Mouse (Mus musculus): ENCODE data around the gene Polr1c.

DNA sequence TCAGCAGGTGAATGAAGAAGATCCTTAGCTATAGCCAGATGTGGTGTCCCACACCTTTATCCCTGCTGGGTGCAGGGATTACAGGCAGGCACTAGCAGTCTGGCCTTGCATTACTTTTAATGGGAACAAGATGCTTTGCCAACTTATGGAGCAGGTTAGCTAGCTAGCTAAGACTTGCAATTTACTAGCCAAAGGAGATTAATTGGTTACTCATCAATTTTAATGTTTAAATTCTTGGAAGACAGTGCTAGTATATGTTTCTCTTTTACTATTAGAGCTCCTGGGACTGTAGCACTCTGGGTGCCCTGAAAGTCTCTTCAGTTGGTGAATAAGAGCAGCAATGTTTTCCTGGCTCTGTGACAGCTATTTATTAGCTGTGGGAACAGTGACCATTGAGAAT, 41.2 kb downstream of the Polr1c start:
- TF ChIP-seq POLR2A (IDR thresholded peaks at IDR 0.05; ENCODE audit: insufficient read length, low read depth) (no peak), TCF12 (IDR thresholded peaks at IDR 0.05; ENCODE audit: insufficient read depth, poor library complexity, severe bottlenecking) (no peak), MYOD1 (IDR thresholded peaks at IDR 0.05; ENCODE audit: control insufficient read depth in 1 of 3, insufficient read length in 2 of 3, low read depth in 2 of 3) (no peak)

Data from myocyte (in vitro differentiated cells).